Mouse (Mus musculus): Measurements from ENCODE around the gene Msi2. TPM values are rescaled to one million over a fixed set of nuclear protein-coding genes. Genes with fewer than 3 reads are reported as not detected.

The Msi2 gene
- polyA plus RNA-seq, 1 experiment from 2014 or later, result 16.8 TPM

- H3K36me3 ChIP-seq, result peaks cover 92% of the 10 kb centered on the region
- no peaks in the 10 kb centered on the region for H3K27me3 ChIP-seq (ENCODE audit: low read depth, poor library complexity, severe bottlenecking)
- H3K4me3 ChIP-seq, result no peak overlapping the region
- no peaks in the 10 kb centered on the region for H3K9me3 ChIP-seq (replicated peaks)
- no peak overlapping the region for H3K27ac ChIP-seq
- WGBS, result 79% methylated on average over 10 of the region's 10 CpGs
- DNase-seq (ENCODE audit: low spot score), result no peak
- peaks cover 80% of the 10 kb centered on the region for H3K4me1 ChIP-seq
Observed at GRCm38 (mm10) chr11:88704688-88705087, 13.6 kb downstream of the Msi2 start.

- Histone ChIP-seq H3K4me1 (peaks cover 76% of the 10 kb centered on the region), H3K9me3 (replicated peaks) (no peaks in the 10 kb centered on the region), H3K36me3 (peaks cover 90% of the 10 kb centered on the region), H3K27ac (no peak overlapping the region), H3K27me3 (ENCODE audit: low read depth, poor library complexity, severe bottlenecking) (no peaks in the 10 kb centered on the region), H3K4me3 (no peak overlapping the region)
- 40% methylated on average over 4 of the region's 4 CpGs for WGBS
- no peak for DNase-seq (ENCODE audit: low spot score)
Observed at GRCm38 (mm10) chr11:88703220-88703619, 15.1 kb downstream of the Msi2 start.

DNA sequence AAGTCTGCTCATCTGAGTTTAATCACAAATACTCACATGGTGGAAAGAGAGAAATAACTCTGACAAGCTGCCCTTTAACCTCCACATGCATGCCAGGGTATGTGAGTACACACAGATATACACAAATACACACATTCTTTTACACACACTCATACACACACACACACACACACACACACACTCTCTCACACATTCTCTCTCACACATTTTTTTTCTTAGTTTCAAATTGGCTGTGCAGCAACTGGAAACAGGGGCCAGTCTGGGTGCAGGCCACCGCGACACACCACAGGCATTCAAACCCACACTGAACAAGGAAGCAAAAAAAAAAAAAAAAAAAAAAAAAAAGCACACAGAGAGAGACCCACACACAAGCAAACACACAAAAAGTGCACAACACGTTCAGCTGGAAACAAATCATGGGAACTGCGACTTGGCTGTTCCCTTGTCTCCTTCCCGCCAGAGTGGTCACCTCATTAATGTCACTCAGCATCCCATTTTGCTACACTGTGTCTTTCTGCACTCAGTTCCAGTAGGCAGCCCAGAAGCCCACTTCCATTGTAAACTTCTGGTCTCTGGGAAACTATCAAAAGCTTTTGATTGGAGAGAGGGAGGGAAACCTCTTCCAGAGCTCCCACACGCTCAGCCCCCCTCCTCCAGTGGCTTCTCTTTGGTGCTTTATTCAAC lies 16.2 kb downstream of the Msi2 start:
- Histone ChIP-seq H3K4me3 (no peak overlapping the region), H3K36me3 (peaks cover 90% of the 10 kb centered on the region), H3K27me3 (ENCODE audit: low read depth, poor library complexity, severe bottlenecking) (no peaks in the 10 kb centered on the region), H3K9me3 (replicated peaks) (no peaks in the 10 kb centered on the region), H3K4me1 (peaks cover 76% of the 10 kb centered on the region), H3K27ac (0 out of 2 replicates have a peak overlapping the region, but pooled peaks have one; percentile 19)
- DNase-seq (ENCODE audit: low spot score), result no peak
- WGBS, result 57% methylated on average over 6 of the region's 6 CpGs

DNA sequence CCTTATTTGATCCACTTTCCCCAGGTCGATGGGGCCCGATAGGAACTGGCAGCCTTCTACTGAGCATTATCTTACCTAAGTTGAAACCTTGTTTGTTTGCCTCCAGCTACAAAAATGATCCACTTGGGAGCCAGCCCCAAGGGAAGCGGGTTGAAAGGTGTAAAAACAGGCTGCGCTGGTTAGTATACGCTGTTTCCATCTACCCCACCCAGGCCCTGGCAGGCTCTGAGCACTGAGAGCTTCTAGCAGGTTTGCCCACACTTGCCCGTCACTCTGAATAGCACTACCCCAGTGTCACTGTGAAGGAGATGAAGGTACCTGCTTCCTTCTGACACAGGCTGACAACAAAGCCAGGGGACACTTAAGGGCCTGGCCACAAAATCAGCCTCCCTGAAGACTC lies 17.3 kb downstream of the Msi2 start:
- 93% methylated on average over 6 of the region's 6 CpGs for WGBS
- no peaks in the 10 kb centered on the region for H3K27me3 ChIP-seq (ENCODE audit: low read depth, poor library complexity, severe bottlenecking)
- no peak overlapping the region for H3K4me3 ChIP-seq
- peaks cover 77% of the 10 kb centered on the region for H3K4me1 ChIP-seq
- no peak overlapping the region for H3K27ac ChIP-seq
- peaks cover 90% of the 10 kb centered on the region for H3K36me3 ChIP-seq
- no peaks in the 10 kb centered on the region for H3K9me3 ChIP-seq (replicated peaks)
- DNase-seq (ENCODE audit: low spot score), result no peak

GRCm38 (mm10) chr11:88700202-88700711 lies 18.1 kb downstream of the Msi2 start:
- peaks cover 88% of the 10 kb centered on the region for H3K36me3 ChIP-seq
- peaks cover 78% of the 10 kb centered on the region for H3K4me1 ChIP-seq

GRCm38 (mm10) chr11:88693905-88694893 lies 24.1 kb downstream of the Msi2 start:
- H3K27ac ChIP-seq, result peak overlapping the region; percentile 83
- peaks cover 37% of the 10 kb centered on the region for H3K36me3 ChIP-seq
- H3K9me3 ChIP-seq (replicated peaks), result no peaks in the 10 kb centered on the region
- no peaks in the 10 kb centered on the region for H3K27me3 ChIP-seq (ENCODE audit: low read depth, poor library complexity, severe bottlenecking)
- 10% methylated on average over 20 of the region's 20 CpGs for WGBS
- peaks cover 92% of the 10 kb centered on the region for H3K4me1 ChIP-seq
- peak; percentile 73 for DNase-seq (ENCODE audit: low spot score)
- 0 out of 2 replicates have a peak overlapping the region, but pooled peaks have one; percentile 9 for H3K4me3 ChIP-seq

More at GRCm38 (mm10) chr11:88700202-88700711, 18.1 kb downstream of the Msi2 start:
- Histone ChIP-seq H3K27me3 (ENCODE audit: low read depth, poor library complexity, severe bottlenecking) (no peaks in the 10 kb centered on the region), H3K27ac (no peak overlapping the region), H3K4me3 (no peak overlapping the region), H3K9me3 (replicated peaks) (no peaks in the 10 kb centered on the region)
- DNase-seq (ENCODE audit: low spot score), result no peak
- WGBS, result 96% methylated on average over 15 of the region's 15 CpGs

DNA sequence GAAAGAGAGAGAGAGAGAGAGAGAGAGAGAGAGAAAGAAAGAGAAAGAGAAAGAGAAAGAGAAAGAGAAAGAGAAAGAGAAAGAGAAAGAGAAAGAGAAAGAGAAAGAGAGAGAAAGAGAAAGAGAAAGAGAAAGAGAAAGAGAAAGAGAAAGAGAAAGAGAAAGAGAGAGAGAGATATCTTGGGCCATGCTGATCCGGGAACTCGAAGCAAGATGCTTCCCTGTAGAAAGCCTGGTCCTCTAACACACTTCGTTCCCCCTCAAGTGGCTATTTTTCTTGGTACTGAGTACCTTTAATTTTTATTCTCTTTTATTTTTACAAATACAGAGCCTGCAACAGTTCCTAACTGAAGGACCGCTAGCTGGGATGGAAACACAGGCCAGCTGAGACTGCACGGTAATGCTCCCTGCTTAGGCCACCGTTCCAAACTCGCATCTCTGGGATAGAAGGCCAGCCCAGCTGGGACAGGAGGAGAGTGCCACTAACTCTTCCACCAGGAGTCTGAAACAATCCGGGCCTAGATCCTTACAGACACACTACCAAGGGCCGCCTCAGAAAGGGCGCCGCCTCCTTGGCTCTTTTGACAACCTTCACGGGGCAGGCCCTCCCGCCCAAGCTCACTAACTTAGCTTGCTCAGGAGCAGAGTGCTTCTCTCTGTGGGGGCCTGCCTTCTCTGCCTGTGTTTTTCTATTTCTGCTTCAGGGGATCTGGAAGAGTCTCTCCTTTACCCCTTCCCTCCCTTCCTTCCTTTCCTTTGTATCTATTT lies 25.1 kb downstream of the Msi2 start:
- 33% methylated on average over 13 of the region's 13 CpGs for WGBS
- H3K27ac ChIP-seq, result peak overlapping the region; percentile 83
- DNase-seq (ENCODE audit: low spot score), result peak; percentile 66
- H3K4me3 ChIP-seq, result peak overlapping the region; percentile 9
- peaks cover 40% of the 10 kb centered on the region for H3K36me3 ChIP-seq
- H3K27me3 ChIP-seq (ENCODE audit: low read depth, poor library complexity, severe bottlenecking), result no peaks in the 10 kb centered on the region
- peaks cover 97% of the 10 kb centered on the region for H3K4me1 ChIP-seq
- no peaks in the 10 kb centered on the region for H3K9me3 ChIP-seq (replicated peaks)

- no peak for DNase-seq (ENCODE audit: low spot score)
- peaks cover 97% of the 10 kb centered on the region for H3K4me1 ChIP-seq
Observed at GRCm38 (mm10) chr11:88692374-88692773, 25.9 kb downstream of the Msi2 start.

DNA sequence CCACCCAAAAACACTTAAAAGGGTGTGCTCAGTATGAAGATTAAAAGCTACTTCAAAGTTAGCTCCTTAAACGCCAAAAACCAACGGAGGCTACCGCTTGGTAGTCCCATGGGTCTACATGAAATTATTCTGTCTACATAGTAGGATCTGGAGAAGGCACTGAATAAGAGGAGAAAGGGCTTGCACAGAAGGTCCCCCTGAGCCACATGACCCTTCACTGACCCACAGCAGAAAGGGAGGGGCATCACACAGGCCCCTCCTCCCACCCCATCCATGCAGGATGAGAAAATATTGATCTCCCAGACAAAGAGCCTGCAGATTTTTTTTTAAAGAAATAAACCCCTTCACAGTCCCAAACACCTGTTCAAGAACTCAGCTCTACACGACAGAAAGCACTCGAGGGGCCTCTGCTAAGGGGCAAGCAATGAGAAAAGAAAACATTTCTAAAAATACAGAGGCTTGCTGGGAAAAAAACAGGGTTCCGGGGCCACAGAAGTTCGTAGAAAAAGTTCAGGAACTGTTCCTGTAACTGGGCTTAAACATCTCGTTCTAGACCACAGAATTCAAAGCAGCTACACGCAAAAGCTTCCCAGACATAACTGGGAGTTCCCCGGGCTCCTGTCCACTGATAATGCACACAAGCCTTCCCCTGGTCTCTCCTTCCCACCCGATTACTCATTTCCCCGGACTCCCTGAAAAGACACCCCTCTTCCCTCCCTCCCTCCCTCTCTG lies 27.6 kb downstream of the Msi2 start:
- DNase-seq (ENCODE audit: low spot score), result peak; percentile 49
- Histone ChIP-seq H3K4me3 (peak overlapping the region; percentile 28), H3K9me3 (replicated peaks) (no peaks in the 10 kb centered on the region), H3K36me3 (peaks cover 40% of the 10 kb centered on the region), H3K4me1 (peaks cover 97% of the 10 kb centered on the region), H3K27ac (peak overlapping the region; percentile 82), H3K27me3 (ENCODE audit: low read depth, poor library complexity, severe bottlenecking) (no peaks in the 10 kb centered on the region)
- 19% methylated on average over 12 of the region's 12 CpGs for WGBS

More at GRCm38 (mm10) chr11:88692374-88692773, 25.9 kb downstream of the Msi2 start:
- 41% methylated on average over 10 of the region's 10 CpGs for WGBS
- no peaks in the 10 kb centered on the region for H3K9me3 ChIP-seq (replicated peaks)
- H3K27me3 ChIP-seq (ENCODE audit: low read depth, poor library complexity, severe bottlenecking), result no peaks in the 10 kb centered on the region
- peaks cover 40% of the 10 kb centered on the region for H3K36me3 ChIP-seq
- H3K4me3 ChIP-seq, result no peak overlapping the region
- peak overlapping the region; percentile 71 for H3K27ac ChIP-seq

DNA sequence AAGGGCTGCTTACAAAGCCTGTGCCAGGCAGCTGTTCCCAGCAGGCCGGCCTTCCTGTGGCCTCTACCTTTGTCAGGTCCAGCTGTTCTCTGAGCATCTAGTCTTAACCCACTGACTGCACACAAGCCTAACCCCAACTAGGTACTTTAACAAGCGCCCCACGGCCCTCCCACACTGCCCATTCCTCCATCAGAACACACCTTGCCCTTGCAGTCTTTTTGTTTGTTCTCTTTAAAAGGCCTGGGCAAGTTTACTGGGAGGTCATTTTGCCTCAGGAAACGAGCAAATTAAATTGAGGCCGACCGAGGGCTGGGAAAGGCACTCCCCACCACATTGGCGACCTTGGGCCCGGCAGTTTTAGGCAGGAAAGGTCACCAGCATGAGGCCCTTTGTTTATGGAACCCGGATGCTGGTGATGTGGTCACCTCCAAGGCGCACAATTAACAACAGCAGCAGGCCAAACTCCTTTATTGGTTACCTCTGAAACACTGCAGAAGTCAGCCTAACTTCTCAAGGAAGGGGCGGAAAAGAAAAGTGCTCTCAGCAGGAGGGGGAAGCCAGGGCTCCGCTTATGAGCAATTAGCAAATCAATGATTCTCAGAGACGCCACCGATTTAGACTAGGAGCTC lies 28.4 kb downstream of the Msi2 start:
- Histone ChIP-seq H3K27ac (peak overlapping the region; percentile 82), H3K4me3 (peak overlapping the region; percentile 28), H3K27me3 (ENCODE audit: low read depth, poor library complexity, severe bottlenecking) (no peaks in the 10 kb centered on the region), H3K4me1 (peaks cover 97% of the 10 kb centered on the region), H3K9me3 (replicated peaks) (no peaks in the 10 kb centered on the region), H3K36me3 (peaks cover 45% of the 10 kb centered on the region)
- peak; percentile 87 for DNase-seq (ENCODE audit: low spot score)
- 6% methylated on average over 14 of the region's 14 CpGs for WGBS

- no peak for DNase-seq (ENCODE audit: low spot score)
- Histone ChIP-seq H3K4me1 (peaks cover 97% of the 10 kb centered on the region), H3K27me3 (ENCODE audit: low read depth, poor library complexity, severe bottlenecking) (no peaks in the 10 kb centered on the region), H3K9me3 (replicated peaks) (no peaks in the 10 kb centered on the region), H3K27ac (peak overlapping the region; percentile 82), H3K4me3 (0 out of 2 replicates have a peak overlapping the region, but pooled peaks have one; percentile 22), H3K36me3 (peaks cover 58% of the 10 kb centered on the region)
- 92% methylated on average over 8 of the region's 8 CpGs for WGBS
Observed at GRCm38 (mm10) chr11:88688644-88689043, 29.7 kb downstream of the Msi2 start.
